Mouse (Mus musculus): ENCODE measurements around the gene Tmc8.

GRCm38 (mm10) chr11:117826916-117827315 lies 45.0 kb downstream of the Tmc8 start:
- no peak for TF ChIP-seq CTCF (IDR thresholded peaks at IDR 0.05; ENCODE audit: low read depth)
- no peak for TF ChIP-seq EP300 (optimal IDR thresholded peaks at IDR 0.05)
